Mouse (Mus musculus) liver, embryonic 14.5 days (tissue): Measurements from ENCODE around the gene Ttc30b.

Source experiments
- CTCF ChIP-seq: IDR thresholded peaks from 2 replicates; pipeline ENCODE4 v1.5.1; 2016; ENCODE audit warnings: antibody characterized with exemption, low read depth, control low read depth
- EP300 ChIP-seq: IDR thresholded peaks from 2 replicates; pipeline ENCODE4 v1.6.1; 2016; ENCODE audit warnings: antibody characterized with exemption, low read depth

DNA sequence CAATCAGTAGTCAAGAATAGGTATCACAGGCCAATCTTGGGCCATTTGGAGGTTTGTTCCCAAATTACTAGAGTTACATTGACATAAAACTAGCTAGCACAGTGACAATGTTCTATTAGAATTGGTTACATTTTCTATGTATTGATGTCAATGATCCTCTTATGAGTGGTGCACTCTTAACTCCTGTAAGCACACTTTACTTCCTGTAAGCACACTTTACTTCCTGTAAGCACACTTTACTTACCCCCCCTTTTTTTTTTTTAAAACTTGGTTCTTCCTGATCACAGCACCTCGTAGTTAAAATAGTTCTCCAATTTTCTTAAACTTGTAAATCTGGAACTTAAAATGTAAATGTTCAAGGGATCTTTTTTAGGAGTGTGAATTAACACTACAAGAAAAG, 31.2 kb downstream of the Ttc30b start:
- TF ChIP-seq CTCF (no peak), EP300 (no peak)
